Mouse (Mus musculus) forebrain, embryonic 15.5 days (tissue): Measurements from ENCODE around the gene Sirt5. TPM values are rescaled to one million over a fixed set of nuclear protein-coding genes. Genes with fewer than 3 reads are reported as not detected.

Experiments
- ATAC-seq: fragments of 200-750 bp; cut with Nextera tagmentation; replicated peaks from 2 replicates; pipeline ENCODE4 v1.8.0; 2017; ENCODE audit warnings: mild to moderate bottlenecking, moderate TSS enrichment, moderate library complexity
- H3K27ac ChIP-seq: fragments of 300-500 bp; sonication (generic); replicated peaks from 2 replicates; pipeline ENCODE4 v1.5.1; 2015; ENCODE audit warnings: mild to moderate bottlenecking, inconsistent platforms
- H3K27me3 ChIP-seq: fragments of 300-500 bp; sonication (generic); 2 replicates; pipeline ENCODE4 v1.6.1; 2015; ENCODE audit warnings: inconsistent platforms
- H3K36me3 ChIP-seq: fragments of 300-500 bp; sonication (generic); 2 replicates; pipeline ENCODE4 v1.6.1; 2015; ENCODE audit warnings: mild to moderate bottlenecking, inconsistent platforms
- H3K4me1 ChIP-seq: fragments of 300-500 bp; sonication (generic); 2 replicates; pipeline ENCODE4 v1.6.1; 2015; ENCODE audit warnings: inconsistent platforms
- H3K4me2 ChIP-seq: fragments of 300-500 bp; sonication (generic); replicated peaks from 2 replicates; pipeline ENCODE4 v1.6.1; 2015; ENCODE audit warnings: mild to moderate bottlenecking, inconsistent platforms
- H3K4me3 ChIP-seq: fragments of 300-500 bp; sonication (generic); 2 replicates; pipeline ENCODE4 v1.5.1; 2015; ENCODE audit warnings: mild to moderate bottlenecking, inconsistent platforms
- H3K9ac ChIP-seq: fragments of 300-500 bp; sonication (generic); replicated peaks from 2 replicates; pipeline ENCODE4 v1.6.1; 2015; ENCODE audit warnings: mild to moderate bottlenecking, inconsistent platforms
- H3K9me3 ChIP-seq: fragments of 300-500 bp; sonication (generic); 2 replicates; pipeline ENCODE4 v1.6.1; 2016; ENCODE audit warnings: inconsistent platforms
- WGBS: fragments of 180-500 bp; shearing (Covaris S2); methylation state at CpG from one replicate; pipeline ENCODE4 v1.1.7; 2015; ENCODE audit warnings: mixed read lengths; 5-methylcytosine and 5-hydroxymethylcytosine counted together
- polyA plus RNA-seq: library from polyadenylated mRNA; unstranded; fragments of >200 nt; fragmentation: Nextera tagmentation; extraction: Ambion mirVana; gene quantifications from 2 replicates; pipeline ENCODE4 v1.2.1, GENCODE M21; 2015

Sirt5 gene
- polyA plus RNA-seq, 1 experiment from 2014 or later: 44.4 TPM

- no peak overlapping the region for H3K9ac ChIP-seq
- H3K36me3 ChIP-seq: no peaks in the 10 kb centered on the region
- no peaks in the 10 kb centered on the region for H3K27me3 ChIP-seq
- H3K4me1 ChIP-seq: no peaks in the 10 kb centered on the region
- no peaks in the 10 kb centered on the region for H3K9me3 ChIP-seq
- H3K4me3 ChIP-seq: no peak overlapping the region
- no peak for ATAC-seq
- H3K27ac ChIP-seq: no peak overlapping the region
- no peak overlapping the region for H3K4me2 ChIP-seq
- WGBS: 81% methylated on average over 3 of the region's 3 CpGs
Measured at GRCm38 (mm10) chr13:43444717-43445116, 79.4 kb downstream of the Sirt5 start.

Other genes with a start within 250 kb of the Sirt5 start
- gene Tbc1d7, start 194.0 kb upstream of the Sirt5 start, polyA plus RNA-seq: 79.1 and 79.9 TPM in 2 replicates
- 1.8 and 2.3 TPM in 2 replicates for gene Gfod1, start 61.3 kb upstream of the Sirt5 start, polyA plus RNA-seq
- 177 and 189 TPM in 2 replicates for gene Nol7, start 32.9 kb downstream of the Sirt5 start, polyA plus RNA-seq
- gene Ranbp9, start 115.8 kb downstream of the Sirt5 start, polyA plus RNA-seq: 13.1 and 13.2 TPM in 2 replicates
- gene Mcur1, start 194.7 kb downstream of the Sirt5 start, polyA plus RNA-seq: 7.5 and 8.6 TPM in 2 replicates